ENCODE assay signal across 29 mouse cellular contexts in genomic region chr5:109072016-109072415, GRCm38 (mm10). TPM values are rescaled to one million over a fixed set of nuclear protein-coding genes. Genes with fewer than 3 reads are reported as not detected.
DNase-seq lines count a peak whose midpoint lies in the region; ATAC-seq and TF ChIP-seq lines count a peak whose summit lies in the region.
"Not testable (repeated sequence)": the region's sequence is repeated elsewhere in the genome, so short reads cannot be mapped to it uniquely, and the experiment has no call there.
"Had no signal": no experiment of that assay in that cellular context is flagged by ENCODE, and none has a peak within 500 bp of the region (broad histone marks: within the 10 kb centered on the region; RNA-seq: fewer than 3 reads in every experiment).

No protein-coding gene starts in this region.

- not testable (repeated sequence) for H3K9ac ChIP-seq in MEL (ENCODE audit: control insufficient read depth, low read depth, low read length, poor library complexity, severe bottlenecking); kidney, postnatal 0 days (ENCODE audit: low read depth, low read length); stomach, postnatal 0 days (ENCODE audit: low read length)

- H3K4me3 ChIP-seq in E14TG2a.4 (replicated peaks; ENCODE audit: low read length); MEL (ENCODE audit: control insufficient read depth in 1 of 2, insufficient read depth in 1 of 2, low read depth in 2 of 2, low read length in 2 of 2); kidney, postnatal 0 days (replicated peaks; ENCODE audit: low read depth, low read length); stomach, postnatal 0 days (ENCODE audit: low read depth, low read length): not testable (repeated sequence)

- not testable (repeated sequence) for TF ChIP-seq EP300 in MEL (IDR thresholded peaks at IDR 0.05; ENCODE audit: low read depth in 1 of 2, low read length in 2 of 2); stomach, postnatal 0 days (optimal IDR thresholded peaks at IDR 0.05)

- not testable (repeated sequence) for H3K27ac ChIP-seq in MEL (ENCODE audit: control insufficient read depth, low read depth, low read length); kidney, postnatal 0 days; stomach, postnatal 0 days (replicated peaks)

- ATAC-seq in kidney, postnatal 0 days (replicated peaks; ENCODE audit: low FRiP score, low read depth); stomach, postnatal 0 days (ENCODE audit: low FRiP score, low TSS enrichment): not testable (repeated sequence)

- not testable (repeated sequence) for H3K27me3 ChIP-seq in E14TG2a.4 (ENCODE audit: insufficient read depth, low read length); MEL (ENCODE audit: control insufficient read depth in 1 of 2, insufficient read depth in 2 of 2, low read length in 2 of 2); kidney, postnatal 0 days (ENCODE audit: insufficient read depth, low read length); stomach, postnatal 0 days (ENCODE audit: control insufficient read depth, insufficient read depth, low read length)

- H3K9me3 ChIP-seq in E14TG2a.4 (ENCODE audit: low read length); MEL (replicated peaks; ENCODE audit: insufficient read depth, low read length); kidney, postnatal 0 days (replicated peaks; ENCODE audit: low read length); stomach, postnatal 0 days (ENCODE audit: control insufficient read depth, low read length): not testable (repeated sequence)

- 49% methylated on average over 4 of the region's 4 CpGs for WGBS in kidney, postnatal 0 days
- 36% methylated on average over 4 of the region's 4 CpGs for WGBS in stomach, postnatal 0 days

- not testable (repeated sequence) for TF ChIP-seq RAD21 in MEL (IDR thresholded peaks at IDR 0.05; ENCODE audit: low read depth, low read length)

- H3K4me1 ChIP-seq in E14TG2a.4 (replicated peaks; ENCODE audit: low read depth, low read length); MEL (ENCODE audit: control insufficient read depth in 1 of 2, insufficient read depth in 2 of 2, low read length in 2 of 2); kidney, postnatal 0 days (replicated peaks; ENCODE audit: insufficient read depth, low read length); stomach, postnatal 0 days (replicated peaks; ENCODE audit: control insufficient read depth, insufficient read depth): not testable (repeated sequence)

- H3K36me3 ChIP-seq in E14TG2a.4 (ENCODE audit: insufficient read depth, low read length); MEL (ENCODE audit: control insufficient read depth in 1 of 2, insufficient read depth in 2 of 2, low read length in 2 of 2); kidney, postnatal 0 days (ENCODE audit: insufficient read depth, low read length); stomach, postnatal 0 days (ENCODE audit: control insufficient read depth, insufficient read depth, low read length): not testable (repeated sequence)

- TF ChIP-seq POLR2A in MEL (IDR thresholded peaks at IDR 0.05; ENCODE audit: control insufficient read depth in 1 of 2, insufficient read depth in 1 of 2, low read depth in 1 of 2, low read length in 2 of 2, poor library complexity in 1 of 2) = not testable (repeated sequence)

- not testable (repeated sequence) for H3K79me2 ChIP-seq in MEL (ENCODE audit: control insufficient read depth, insufficient read depth, low read length, poor library complexity)

- TF ChIP-seq CTCF in E14TG2a.4 (conservative IDR thresholded peaks at IDR 0.05; ENCODE audit: low read length) (peak; percentile 69), MEL (IDR thresholded peaks at IDR 0.05 in 2 of 3, conservative IDR thresholded peaks at IDR 0.05 in 1 of 3; ENCODE audit: control insufficient read depth in 1 of 3, insufficient read depth in 1 of 3, low read depth in 2 of 3, low read length in 3 of 3, poor library complexity in 1 of 3, severe bottlenecking in 1 of 3) (peak in 2 of 3 experiments; percentile 21 to 34; a peak in 5 of 6 replicates)
- peak; percentile 18; the same call in 1 of the 2 replicates for TF ChIP-seq CTCF in kidney, postnatal 0 days (IDR thresholded peaks at IDR 0.05; ENCODE audit: low read depth)
- TF ChIP-seq CTCF in stomach, postnatal 0 days (IDR thresholded peaks at IDR 0.05; ENCODE audit: low read depth) = peak; percentile 29

- DNase-seq in MEL (ENCODE audit: low read depth, low spot score) (peak; percentile 5), ZHBTc4 (ENCODE audit: low read depth, low spot score) (peak; percentile 70)
- peak; percentile 1 for DNase-seq in adrenal gland, postnatal 25 days
- DNase-seq in kidney, postnatal 0 days (ENCODE audit: low spot score); stomach, postnatal 0 days (ENCODE audit: low spot score): not testable (repeated sequence)
- DNase-seq in lung, adult 18-20 months = peak; percentile 3 to 10

- H3K4me2 ChIP-seq in kidney, postnatal 0 days (ENCODE audit: low read length); stomach, postnatal 0 days (replicated peaks; ENCODE audit: low read depth): not testable (repeated sequence)

TF ChIP-seq in MEL, 35 proteins besides CTCF, POLR2A, EP300 and RAD21:
- 0 out of 2 replicates have a peak, but pooled peaks have one; percentile 10 for TF ChIP-seq SMC3 (IDR thresholded peaks at IDR 0.05; ENCODE audit: low read depth, low read length)

RNA-seq across cellular contexts. Expression of gene Vmn2r11, which starts 12.6 kb away (rescaled TPM):
- total RNA-seq in MEL (2012; rRNA removed) = not detected in 2 replicates
- not detected for polyA plus RNA-seq in MEL (2012; ENCODE audit: insufficient read depth in 1 of 2, insufficient read length in 2 of 2, low read depth in 1 of 2, low replicate concordance in 2 of 2, missing spikeins in 1 of 2)
- not detected in 2 replicates for total RNA-seq in adrenal gland, postnatal 25 days (2021)
- polyA plus RNA-seq in kidney, postnatal 0 days (2015; fragmentation: Nextera tagmentation; extraction: Ambion mirVana) = not detected in 2 replicates
- polyA plus RNA-seq in stomach, postnatal 0 days (2015; fragmentation: Nextera tagmentation; extraction: Ambion mirVana) = not detected in 2 replicates
- total RNA-seq: gastrocnemius, adult 18-20 months; gastrocnemius, postnatal 25 days; heart, postnatal 25 days; left cerebral cortex, postnatal 10 days; megakaryocyte, adult 5-6 weeks; neutrophil, adult 5-6 weeks had no signal
- polyA plus RNA-seq: embryonic facial prominence, embryonic 13.5 days; forebrain, embryonic 10.5 days; forebrain, embryonic 15.5 days; frontal cortex, adult 2 months; heart, embryonic 10.5 days; heart, embryonic 15.5 days; hindbrain, embryonic 11.5 days; hindbrain, embryonic 16.5 days; intestine, embryonic 16.5 days; limb, embryonic 11.5 days; liver, embryonic 16.5 days; midbrain, embryonic 11.5 days; midbrain, embryonic 16.5 days; neural tube, embryonic 11.5 days; stomach, embryonic 15.5 days had no signal

RNA-seq across cellular contexts. Expression of gene Vmn2r12, which starts 25.7 kb away (rescaled TPM):
- not detected in 2 replicates for total RNA-seq in MEL (2012; rRNA removed)
- polyA plus RNA-seq in MEL (2012; ENCODE audit: insufficient read depth in 1 of 2, insufficient read length in 2 of 2, low read depth in 1 of 2, low replicate concordance in 2 of 2, missing spikeins in 1 of 2) = not detected
- total RNA-seq in adrenal gland, postnatal 25 days (2021) = not detected in 2 replicates
- polyA plus RNA-seq in kidney, postnatal 0 days (2015; fragmentation: Nextera tagmentation; extraction: Ambion mirVana) = not detected in 2 replicates
- not detected in 2 replicates for polyA plus RNA-seq in stomach, postnatal 0 days (2015; fragmentation: Nextera tagmentation; extraction: Ambion mirVana)
- total RNA-seq: adrenal gland, adult 8-10 months; gastrocnemius, adult 18-20 months; gastrocnemius, postnatal 25 days; heart, postnatal 25 days; left cerebral cortex, postnatal 10 days; megakaryocyte, adult 5-6 weeks; neutrophil, adult 5-6 weeks had no signal
- polyA plus RNA-seq: embryonic facial prominence, embryonic 13.5 days; forebrain, embryonic 10.5 days; forebrain, embryonic 15.5 days; frontal cortex, adult 2 months; heart, embryonic 10.5 days; heart, embryonic 15.5 days; hindbrain, embryonic 11.5 days; hindbrain, embryonic 16.5 days; intestine, embryonic 16.5 days; limb, embryonic 11.5 days; liver, embryonic 16.5 days; midbrain, embryonic 11.5 days; midbrain, embryonic 16.5 days; neural tube, embryonic 11.5 days; stomach, embryonic 15.5 days had no signal

Comparison
In these comparisons a context has a peak if more than half of its experiments do, and no peak if none do; other contexts are left out.
1. CTCF ChIP-seq: peak in every context shown above with its lines; median percentile 69 in E14TG2a.4; 29 in stomach, postnatal 0 days; 28 in MEL; 18 in kidney, postnatal 0 days.